Mouse (Mus musculus) layer of hippocampus, postnatal 25 days (tissue): ENCODE results near the gene Ugt1a2. TPM values are rescaled to one million over a fixed set of nuclear protein-coding genes. Genes with fewer than 3 reads are reported as not detected.
A peak's percentile ranks its signal among the peaks of the same experiment; 100 is the strongest.

Experiments used
- DNase-seq, 2 experiments: peaks; one replicate each; pipeline ENCODE4 v3.0.0; 2022; ENCODE audit warnings: mixed read lengths in 2 of 2, low spot score in 1 of 2; ENCODE audit errors: extremely low spot score in 1 of 2
- total RNA-seq, 2 experiments: library from RNA; stranded (reverse); gene quantifications; 2 replicates each; pipeline ENCODE4 v1.2.3; 2021

Ugt1a2 gene
- total RNA-seq, 2 experiments from 2014 or later, result not detected

DNA sequence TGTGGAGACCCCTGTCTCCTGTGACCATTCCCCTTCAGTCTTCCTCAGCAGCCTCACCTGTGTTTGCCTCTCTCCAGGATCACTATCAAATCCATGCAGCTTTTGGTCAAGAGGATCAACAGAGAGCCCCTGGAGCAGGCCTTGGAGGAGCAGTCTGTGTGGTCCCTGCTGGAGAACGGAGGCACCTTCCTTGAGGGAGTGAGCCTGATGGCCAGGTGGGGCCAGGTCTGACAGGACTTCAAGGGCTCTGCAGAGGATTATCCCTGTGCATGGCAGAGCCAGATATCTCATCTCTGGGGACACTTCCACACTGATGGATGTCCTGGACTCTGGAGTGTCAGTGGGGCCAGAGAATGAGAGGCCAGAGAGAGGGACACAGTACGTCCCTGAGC is 55.1 kb downstream of the Ugt1a2 start:
- no peak for DNase-seq

DNA sequence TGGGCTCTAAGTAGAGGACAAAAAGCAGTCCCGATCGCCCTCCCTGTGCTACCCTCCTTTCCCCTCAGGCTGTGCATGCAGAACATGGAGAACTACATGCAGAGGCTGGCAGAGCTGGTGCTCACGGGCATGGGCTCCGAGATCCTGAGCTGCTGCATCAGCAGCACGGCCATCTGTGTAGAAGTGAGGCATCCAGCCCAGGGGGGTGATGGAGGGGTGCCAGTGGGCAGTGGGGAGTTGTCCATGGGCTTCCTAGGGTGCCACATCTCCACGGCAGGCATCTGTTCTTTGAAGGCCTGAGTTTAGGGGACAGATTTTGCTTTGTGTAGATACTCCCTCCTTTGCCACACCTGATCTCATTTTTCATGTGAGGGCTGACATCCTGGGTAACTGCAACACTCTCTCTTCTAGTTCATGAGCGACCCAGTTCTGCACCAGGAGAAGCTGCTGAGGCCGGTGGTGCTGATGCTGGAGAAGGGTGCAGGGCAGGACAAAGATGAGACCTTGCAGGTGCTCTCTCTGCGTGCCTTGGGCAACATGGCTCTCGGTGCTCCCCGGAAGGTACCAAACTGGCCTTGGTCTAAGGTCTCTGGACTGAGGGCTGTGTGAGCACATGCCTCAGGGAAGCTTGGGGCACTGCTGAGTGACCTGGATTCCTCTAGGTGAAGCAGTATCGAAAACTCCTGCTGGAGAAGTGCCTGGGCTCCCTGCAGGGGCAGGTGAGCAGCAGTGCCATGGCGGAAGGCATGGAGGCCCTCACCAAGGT is 55.8 kb downstream of the Ugt1a2 start:
- no peak for DNase-seq

DNA sequence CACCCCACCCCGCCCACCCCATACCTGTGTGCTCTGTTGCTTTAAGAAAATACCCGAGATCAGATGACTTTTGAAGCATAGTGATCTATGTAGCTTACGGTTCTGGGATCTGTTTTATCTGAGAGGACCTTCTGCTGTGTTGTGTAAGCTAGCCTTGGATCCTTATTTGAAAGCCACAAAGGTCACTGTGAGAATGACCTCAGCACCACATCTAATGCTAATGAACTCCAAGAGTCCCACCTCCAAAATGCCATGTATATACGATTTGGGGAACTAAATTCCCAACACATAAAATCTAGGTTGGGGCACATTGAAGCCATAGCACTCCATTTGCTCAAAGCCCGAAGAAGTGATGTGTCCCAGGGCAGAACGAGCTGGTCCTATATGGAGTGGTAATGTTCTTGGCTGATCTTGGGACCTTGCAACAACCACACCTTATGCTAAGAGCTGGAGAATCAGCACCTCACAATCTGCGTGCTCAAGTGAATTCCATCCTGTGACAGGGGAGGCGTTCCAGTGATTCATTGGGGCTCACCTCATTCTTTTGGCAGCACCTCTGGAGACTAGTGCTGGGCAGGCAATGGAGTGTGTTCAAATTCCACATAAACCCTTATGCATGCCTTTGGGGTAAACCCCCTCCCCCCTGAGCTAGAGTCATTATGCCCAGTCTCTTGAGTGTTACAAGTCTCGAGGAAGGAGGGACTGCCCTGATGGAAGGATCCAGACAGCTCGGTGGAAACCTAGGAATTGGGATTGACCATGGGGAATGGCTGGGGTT is 56.7 kb downstream of the Ugt1a2 start:
- DNase-seq, result no peak

DNA sequence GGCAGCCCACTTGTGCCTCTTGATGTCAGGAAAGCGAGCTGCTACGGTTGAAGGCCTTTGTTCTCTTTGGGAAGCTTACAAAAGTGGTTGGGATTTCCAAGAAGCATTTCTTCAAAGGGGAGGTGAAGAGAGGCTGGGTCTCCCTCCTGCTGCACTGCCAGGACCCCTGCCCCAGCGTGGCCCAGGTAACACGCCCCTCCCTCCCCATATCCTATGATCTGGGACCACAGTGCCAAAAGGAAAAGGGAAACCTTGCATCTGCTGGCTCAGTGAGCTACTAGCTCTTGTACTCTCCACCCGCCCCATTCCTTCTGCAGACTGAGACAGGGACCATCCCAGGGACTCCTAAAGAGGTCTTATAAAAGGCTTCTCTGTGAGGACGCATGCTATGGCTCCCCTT is 57.3 kb downstream of the Ugt1a2 start:
- DNase-seq, result no peak

- no peak for DNase-seq
Observed at GRCm38 (mm10) chr1:88258361-88258760, 58.0 kb downstream of the Ugt1a2 start.

DNA sequence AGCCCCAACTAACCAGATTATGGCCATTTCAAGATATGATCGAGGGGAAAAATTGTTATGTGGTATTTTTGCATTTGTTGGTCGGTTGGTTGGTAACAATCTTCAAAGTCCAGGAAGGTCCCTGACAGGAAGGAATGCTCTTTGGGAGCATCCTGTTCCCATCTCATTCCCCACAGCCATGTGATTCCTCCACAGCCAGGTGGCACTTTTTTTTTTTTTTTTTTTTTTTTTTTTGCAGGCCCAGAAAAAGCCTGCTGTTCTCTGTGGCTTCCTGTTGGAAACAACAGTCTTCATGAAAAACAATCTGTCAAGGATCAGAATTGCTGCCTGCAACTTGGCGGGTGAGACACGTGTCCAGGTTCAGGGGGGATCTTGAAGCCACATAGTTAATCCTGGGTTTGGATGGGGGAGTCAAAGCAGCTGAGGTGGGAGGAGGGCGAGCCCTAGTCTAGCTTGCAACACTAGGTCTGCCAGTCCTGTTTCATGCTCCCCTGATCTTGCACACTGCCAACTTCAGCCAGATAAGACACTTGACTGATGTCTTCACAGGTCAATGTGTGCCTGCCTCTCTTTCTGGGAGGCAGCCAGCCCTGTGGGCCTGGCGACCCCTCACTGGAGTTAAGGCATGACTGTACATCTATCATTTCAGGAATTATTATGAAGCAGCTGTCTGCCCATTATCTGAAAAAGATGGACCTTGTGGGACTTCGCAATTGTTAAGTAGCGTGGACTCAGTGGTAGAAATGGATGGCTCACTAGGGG is 58.7 kb downstream of the Ugt1a2 start:
- peak in 1 of 2 experiments; percentile 58 for DNase-seq

DNA sequence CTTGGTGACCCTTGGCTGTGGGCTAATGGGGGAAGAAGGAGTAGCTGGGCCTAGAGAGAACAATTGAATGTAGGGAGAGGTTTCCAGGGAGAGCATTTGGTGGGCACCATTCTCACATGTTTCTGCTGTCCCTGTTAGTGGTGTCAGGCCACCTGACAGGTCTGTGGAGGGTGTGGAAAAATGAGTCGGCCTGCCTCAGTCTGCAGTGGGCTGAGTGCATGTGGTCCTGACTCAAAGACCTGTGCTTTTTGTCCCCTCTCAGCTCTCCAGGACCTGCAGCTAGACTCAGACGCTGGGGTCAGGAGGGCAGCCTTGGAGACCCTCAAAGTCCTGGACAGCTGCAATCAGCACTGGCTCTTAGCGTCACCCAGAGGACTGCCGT is 59.2 kb downstream of the Ugt1a2 start:
- DNase-seq, result no peak

GRCm38 (mm10) chr1:88260114-88260513 is 59.7 kb downstream of the Ugt1a2 start:
- no peak for DNase-seq

GRCm38 (mm10) chr1:88260604-88261377 is 60.4 kb downstream of the Ugt1a2 start:
- no peak for DNase-seq

DNA sequence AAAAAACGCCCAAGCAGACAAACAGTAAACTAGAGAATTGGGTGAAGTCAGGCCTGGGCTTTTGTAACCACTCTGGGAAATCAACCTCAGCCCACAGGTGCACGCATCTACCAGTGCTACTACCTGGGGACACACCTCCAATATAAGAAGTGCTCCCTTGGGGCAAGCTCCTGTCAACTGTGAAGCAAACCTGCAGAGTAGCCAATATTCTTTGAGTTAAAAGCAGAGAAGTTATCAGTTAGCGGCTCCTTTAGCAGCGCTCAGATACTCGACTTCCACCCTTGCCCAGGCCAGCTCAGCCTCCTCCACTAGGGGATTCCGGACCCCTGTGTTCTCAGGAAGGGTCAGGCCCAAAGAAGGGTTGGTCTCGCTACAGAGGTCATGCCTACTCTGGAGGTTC is 61.3 kb downstream of the Ugt1a2 start:
- no peak for DNase-seq

GRCm38 (mm10) chr1:88262255-88262654 is 61.9 kb downstream of the Ugt1a2 start:
- DNase-seq, result peak in 1 of 2 experiments; percentile 57

DNA sequence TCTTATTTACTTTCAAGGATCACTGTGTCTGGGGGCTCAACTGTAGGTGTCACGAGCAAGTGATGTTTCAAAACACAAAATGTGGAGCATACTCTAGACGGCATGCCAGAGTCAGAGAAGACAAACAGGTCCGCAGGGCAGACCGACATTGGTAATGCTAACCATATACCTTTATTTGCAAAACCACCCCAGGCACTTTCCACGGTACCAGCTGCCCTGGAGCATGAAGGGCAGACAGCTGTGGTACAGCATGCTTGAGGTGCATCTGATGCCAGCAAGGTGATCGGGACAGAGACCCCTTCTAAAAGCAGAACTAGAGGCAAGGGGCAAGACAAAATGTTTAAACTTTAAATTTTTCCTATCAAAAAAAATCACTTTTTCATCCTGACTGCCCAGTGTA is 62.6 kb downstream of the Ugt1a2 start:
- DNase-seq, result no peak

GRCm38 (mm10) chr1:88263778-88264177 is 63.4 kb downstream of the Ugt1a2 start:
- DNase-seq, result no peak

- DNase-seq, result no peak
Observed at GRCm38 (mm10) chr1:88264237-88264868, 64.0 kb downstream of the Ugt1a2 start.

- no peak for DNase-seq
Observed at GRCm38 (mm10) chr1:88264869-88265240, 64.5 kb downstream of the Ugt1a2 start.

DNA sequence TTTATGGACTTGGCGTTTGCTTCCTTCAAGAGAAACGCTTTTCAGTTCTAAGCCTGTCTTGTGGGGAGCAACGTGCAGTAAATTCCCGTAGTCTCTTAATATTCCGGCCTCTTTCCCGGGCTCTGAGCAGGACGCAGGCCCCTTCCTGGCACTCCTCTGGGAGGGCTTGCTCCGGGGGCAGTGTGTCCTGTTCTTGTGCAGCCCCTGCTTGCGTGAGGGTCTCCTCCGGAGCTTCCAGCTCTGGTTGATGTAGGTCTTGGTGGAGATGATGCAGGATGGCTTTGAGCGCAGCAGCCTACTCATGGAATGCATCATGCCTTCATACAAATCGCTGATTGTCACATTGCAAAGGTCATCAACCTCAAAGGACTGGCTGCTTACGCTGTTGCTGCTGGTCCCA is 65.7 kb downstream of the Ugt1a2 start:
- DNase-seq, result no peak

GRCm38 (mm10) chr1:88267489-88267888 is 67.1 kb downstream of the Ugt1a2 start:
- DNase-seq, result no peak

- DNase-seq, result no peak
Observed at GRCm38 (mm10) chr1:88268070-88268469, 67.7 kb downstream of the Ugt1a2 start.
